Mouse (Mus musculus) brain, embryonic 18.5 days (tissue): ENCODE measurements around the gene Hvcn1.
"Not testable (repeated sequence)": the region's sequence is repeated elsewhere in the genome, so short reads cannot be mapped to it uniquely, and the experiment has no call there.

Source experiments
- DNase-seq: peaks from one replicate; pipeline ENCODE4 v3.0.0-alpha.2; 2012; ENCODE audit warnings: low read depth, low spot score

Hvcn1 gene

GRCm38 (mm10) chr5:122204180-122204579 lies 2.4 kb upstream of the Hvcn1 start:
- DNase-seq, result no peak

GRCm38 (mm10) chr5:122208909-122209308 lies 2.3 kb downstream of the Hvcn1 start:
- no peak for DNase-seq

GRCm38 (mm10) chr5:122209591-122210368 lies 3.2 kb downstream of the Hvcn1 start:
- DNase-seq, result no peak

- DNase-seq, result no peak
These were observed 4.3 kb downstream of the Hvcn1 start for GRCm38 (mm10) chr5:122210890-122211289.

- DNase-seq, result no peak
These were observed 5.5 kb downstream of the Hvcn1 start for GRCm38 (mm10) chr5:122212125-122212524.

GRCm38 (mm10) chr5:122212820-122213219 lies 6.2 kb downstream of the Hvcn1 start:
- not testable (repeated sequence) for DNase-seq

- no peak for DNase-seq
These were observed 7.3 kb downstream of the Hvcn1 start for GRCm38 (mm10) chr5:122213861-122214260.

- DNase-seq, result no peak
These were observed 11.0 kb downstream of the Hvcn1 start for GRCm38 (mm10) chr5:122217636-122218035.

- no peak for DNase-seq
These were observed 11.7 kb downstream of the Hvcn1 start for GRCm38 (mm10) chr5:122218109-122218905.

- DNase-seq, result no peak
These were observed 12.3 kb downstream of the Hvcn1 start for GRCm38 (mm10) chr5:122218928-122219327.

GRCm38 (mm10) chr5:122219655-122220629 lies 13.3 kb downstream of the Hvcn1 start:
- DNase-seq, result no peak

- no peak for DNase-seq
These were observed 14.5 kb downstream of the Hvcn1 start for GRCm38 (mm10) chr5:122221085-122221484.

- no peak for DNase-seq
These were observed 17.7 kb downstream of the Hvcn1 start for GRCm38 (mm10) chr5:122224291-122224690.

- DNase-seq, result no peak
These were observed 21.7 kb downstream of the Hvcn1 start for GRCm38 (mm10) chr5:122228271-122228765.

GRCm38 (mm10) chr5:122228772-122229171 lies 22.2 kb downstream of the Hvcn1 start:
- DNase-seq, result no peak

- DNase-seq, result no peak
These were observed 24.2 kb downstream of the Hvcn1 start for GRCm38 (mm10) chr5:122230816-122231215.

- no peak for DNase-seq
These were observed 24.8 kb downstream of the Hvcn1 start for GRCm38 (mm10) chr5:122231431-122231830.

- no peak for DNase-seq
These were observed 25.4 kb downstream of the Hvcn1 start for GRCm38 (mm10) chr5:122232004-122232403.

GRCm38 (mm10) chr5:122233077-122233581 lies 26.5 kb downstream of the Hvcn1 start:
- no peak for DNase-seq

GRCm38 (mm10) chr5:122233695-122234094 lies 27.1 kb downstream of the Hvcn1 start:
- DNase-seq, result no peak
